Mouse (Mus musculus) intestine, embryonic 15.5 days (tissue): Measurements from ENCODE around the gene Aurkb. TPM values are rescaled to one million over a fixed set of nuclear protein-coding genes. Genes with fewer than 3 reads are reported as not detected.

ENCODE experiments used
- ATAC-seq: fragments of 200-750 bp; cut with Nextera tagmentation; 2 replicates; pipeline ENCODE4 v1.8.0; 2017; ENCODE audit warnings: moderate TSS enrichment, moderate library complexity
- H3K27ac ChIP-seq: fragments of 300-500 bp; sonication (generic); 2 replicates; pipeline ENCODE4 v1.5.1; 2015; ENCODE audit warnings: mild to moderate bottlenecking, inconsistent platforms
- H3K27me3 ChIP-seq: fragments of 300-500 bp; sonication (generic); replicated peaks from 2 replicates; pipeline ENCODE4 v1.6.1; 2015; ENCODE audit warnings: inconsistent platforms
- H3K36me3 ChIP-seq: fragments of 300-500 bp; sonication (generic); 2 replicates; pipeline ENCODE4 v1.6.1; 2015; ENCODE audit warnings: inconsistent platforms
- H3K4me1 ChIP-seq: fragments of 300-500 bp; sonication (generic); replicated peaks from 2 replicates; pipeline ENCODE4 v1.6.1; 2015; ENCODE audit warnings: inconsistent platforms
- H3K4me2 ChIP-seq: fragments of 300-500 bp; sonication (generic); replicated peaks from 2 replicates; pipeline ENCODE4 v1.6.1; 2015; ENCODE audit warnings: mild to moderate bottlenecking, inconsistent platforms
- H3K4me3 ChIP-seq: fragments of 300-500 bp; sonication (generic); replicated peaks from 2 replicates; pipeline ENCODE4 v1.5.1; 2015; ENCODE audit warnings: inconsistent platforms
- H3K9ac ChIP-seq: fragments of 300-500 bp; sonication (generic); 2 replicates; pipeline ENCODE4 v1.6.1; 2015; ENCODE audit warnings: inconsistent platforms
- H3K9me3 ChIP-seq: fragments of 300-500 bp; sonication (generic); 2 replicates; pipeline ENCODE4 v1.6.1; 2016; ENCODE audit warnings: inconsistent platforms
- WGBS: fragments of 180-500 bp; shearing (Covaris S2); methylation state at CpG from one replicate; pipeline ENCODE4 v1.1.7; 2015; 5-methylcytosine and 5-hydroxymethylcytosine counted together
- polyA plus RNA-seq: library from polyadenylated mRNA; unstranded; fragments of >200 nt; fragmentation: Nextera tagmentation; extraction: Ambion mirVana; gene quantifications from 2 replicates; pipeline ENCODE4 v1.2.1, GENCODE M21; 2015

The Aurkb gene
- polyA plus RNA-seq, 1 experiment from 2014 or later = 133 TPM

DNA sequence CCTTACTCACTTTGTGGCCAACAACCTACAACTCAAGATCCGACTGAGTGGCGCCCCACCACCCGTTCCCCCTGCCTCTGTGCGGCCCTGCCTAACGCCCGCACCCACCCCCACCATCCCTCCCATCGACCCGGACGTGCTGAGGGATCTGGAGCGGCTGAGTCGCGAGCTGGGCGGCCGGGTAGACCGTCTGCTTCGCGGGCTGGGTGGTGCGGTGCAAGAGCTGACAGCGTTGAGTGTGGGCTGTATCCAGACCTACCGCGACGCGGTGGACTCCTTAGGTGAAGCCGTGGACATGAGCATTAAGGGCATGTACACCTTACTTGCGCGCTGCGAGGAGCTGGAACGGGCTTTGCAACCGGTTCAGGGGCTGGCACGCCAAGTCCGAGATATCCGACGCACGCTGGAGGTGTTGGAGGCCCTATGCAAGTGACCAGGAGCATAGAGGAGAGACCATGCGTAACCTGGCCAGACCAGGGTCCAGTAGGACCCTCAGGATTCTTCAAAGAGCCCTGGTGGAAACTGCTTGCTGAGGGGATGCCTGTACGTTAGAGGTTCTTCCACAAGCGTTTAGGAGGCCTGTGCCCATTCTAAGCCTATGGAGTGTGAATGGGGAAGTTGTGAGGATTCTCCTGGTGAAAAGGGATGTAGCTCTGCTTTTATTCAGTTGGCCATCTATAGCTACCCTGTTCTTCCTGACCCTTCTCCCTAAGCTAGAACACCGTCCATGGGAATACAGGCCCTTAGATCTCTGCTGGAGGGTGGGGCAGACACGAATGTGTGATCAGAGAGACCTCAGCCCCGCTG lies 15.2 kb downstream of the Aurkb start:
- H3K4me2 ChIP-seq = peak overlapping the region; percentile 93
- H3K27me3 ChIP-seq = no peaks in the 10 kb centered on the region
- WGBS = 2% methylated on average over 40 of the region's 40 CpGs
- peaks cover 24% of the 10 kb centered on the region for H3K4me1 ChIP-seq
- peak overlapping the region; percentile 81 for H3K9ac ChIP-seq
- H3K9me3 ChIP-seq = no peaks in the 10 kb centered on the region
- no peaks in the 10 kb centered on the region for H3K36me3 ChIP-seq
- peak overlapping the region; percentile 91 for H3K27ac ChIP-seq
- H3K4me3 ChIP-seq = peak overlapping the region; percentile 89
- ATAC-seq = no peak

DNA sequence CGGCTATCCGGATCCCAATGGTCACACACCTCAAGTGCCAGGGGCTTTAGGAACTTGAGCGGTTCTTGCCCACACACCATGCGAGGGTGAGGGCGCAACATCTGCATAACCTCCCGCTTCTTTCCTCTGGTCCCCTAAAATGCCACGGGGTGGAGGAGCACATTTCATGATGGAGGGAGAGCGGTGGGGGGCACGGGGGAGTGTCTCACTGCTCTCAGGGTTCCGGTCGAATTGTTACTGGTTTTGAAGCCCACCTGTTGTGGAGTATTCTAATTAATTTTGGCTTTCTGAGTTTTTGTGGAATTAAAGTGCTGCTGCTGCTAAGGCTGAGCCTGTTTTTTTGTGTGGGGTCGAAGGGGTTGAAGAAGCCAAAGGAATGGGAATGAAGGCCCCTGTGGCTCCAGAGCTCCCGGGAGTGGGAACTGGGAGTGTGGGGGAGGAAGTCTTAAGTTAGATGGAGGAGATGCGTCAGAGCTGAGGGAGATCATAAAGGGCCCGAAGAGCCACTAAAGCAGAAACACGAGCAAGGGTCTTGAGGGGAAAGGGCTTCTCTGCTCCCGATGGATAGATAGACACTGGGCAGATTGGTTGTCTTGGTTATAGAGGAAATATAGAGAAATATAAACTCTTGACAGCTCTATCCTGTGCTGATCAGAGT lies 15.9 kb downstream of the Aurkb start:
- no peaks in the 10 kb centered on the region for H3K9me3 ChIP-seq
- H3K9ac ChIP-seq = peak overlapping the region; percentile 81
- no peaks in the 10 kb centered on the region for H3K36me3 ChIP-seq
- H3K27ac ChIP-seq = no peak overlapping the region; the same call in 1 of the 2 replicates
- peak overlapping the region; percentile 93 for H3K4me2 ChIP-seq
- 16% methylated on average over 17 of the region's 17 CpGs for WGBS
- H3K27me3 ChIP-seq = no peaks in the 10 kb centered on the region
- ATAC-seq = no peak
- H3K4me3 ChIP-seq = peak overlapping the region; percentile 89
- H3K4me1 ChIP-seq = peaks cover 28% of the 10 kb centered on the region

DNA sequence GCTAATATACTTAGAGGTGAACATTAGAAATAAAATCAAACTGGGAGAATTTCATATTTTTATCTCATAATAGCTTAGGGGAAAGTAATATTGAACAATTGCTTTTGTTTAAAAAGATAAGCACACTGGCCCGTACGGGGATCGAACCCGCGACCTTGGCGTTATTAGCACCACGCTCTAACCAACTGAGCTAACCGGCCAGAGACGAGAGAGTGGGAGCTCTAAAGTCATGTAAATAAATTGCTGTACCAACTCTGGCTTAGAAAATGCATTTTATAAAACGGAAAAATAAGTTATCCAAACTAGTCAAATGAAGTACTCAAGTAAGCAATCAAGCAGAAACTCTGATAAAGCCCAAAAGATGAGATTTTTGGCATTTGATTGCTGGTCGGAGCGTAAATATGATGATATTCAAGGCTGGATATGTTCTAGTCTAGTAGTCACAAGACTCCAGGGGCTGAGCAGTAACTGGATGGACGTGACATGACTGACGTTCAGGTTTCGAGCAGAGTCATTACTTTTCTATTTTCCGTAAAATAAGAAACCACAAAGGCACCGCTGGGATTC lies 16.8 kb downstream of the Aurkb start:
- H3K9me3 ChIP-seq = no peaks in the 10 kb centered on the region
- H3K27ac ChIP-seq = peak overlapping the region; percentile 67
- no peaks in the 10 kb centered on the region for H3K27me3 ChIP-seq
- peaks cover 34% of the 10 kb centered on the region for H3K4me1 ChIP-seq
- under 1% methylated on average over 17 of the region's 17 CpGs for WGBS
- no peaks in the 10 kb centered on the region for H3K36me3 ChIP-seq
- peak overlapping the region; percentile 66 for H3K4me3 ChIP-seq
- no peak for ATAC-seq
- H3K9ac ChIP-seq = 0 out of 2 replicates have a peak overlapping the region, but pooled peaks have one; percentile 29
- peak overlapping the region; percentile 93 for H3K4me2 ChIP-seq

DNA sequence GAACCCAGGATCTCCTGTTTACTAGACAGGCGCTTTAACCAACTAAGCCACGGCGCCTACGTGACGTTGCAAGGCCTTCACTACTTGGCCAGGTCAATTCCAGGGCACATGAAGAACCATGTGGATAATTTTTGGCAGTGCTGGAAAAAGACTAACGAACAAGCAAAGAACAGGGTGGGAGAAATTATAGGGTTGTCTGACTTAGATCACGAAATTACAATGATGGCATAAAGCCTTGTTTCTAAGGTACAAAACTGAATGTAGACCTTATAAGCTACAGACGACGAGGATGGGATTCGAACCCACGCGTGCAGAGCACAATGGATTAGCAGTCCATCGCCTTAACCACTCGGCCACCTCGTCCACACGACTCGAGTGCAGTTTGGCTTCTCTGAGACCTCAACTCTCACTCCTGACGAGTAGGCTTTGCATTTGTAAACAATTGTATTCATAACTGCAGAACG lies 17.3 kb downstream of the Aurkb start:
- WGBS = under 1% methylated on average over 19 of the region's 19 CpGs

DNA sequence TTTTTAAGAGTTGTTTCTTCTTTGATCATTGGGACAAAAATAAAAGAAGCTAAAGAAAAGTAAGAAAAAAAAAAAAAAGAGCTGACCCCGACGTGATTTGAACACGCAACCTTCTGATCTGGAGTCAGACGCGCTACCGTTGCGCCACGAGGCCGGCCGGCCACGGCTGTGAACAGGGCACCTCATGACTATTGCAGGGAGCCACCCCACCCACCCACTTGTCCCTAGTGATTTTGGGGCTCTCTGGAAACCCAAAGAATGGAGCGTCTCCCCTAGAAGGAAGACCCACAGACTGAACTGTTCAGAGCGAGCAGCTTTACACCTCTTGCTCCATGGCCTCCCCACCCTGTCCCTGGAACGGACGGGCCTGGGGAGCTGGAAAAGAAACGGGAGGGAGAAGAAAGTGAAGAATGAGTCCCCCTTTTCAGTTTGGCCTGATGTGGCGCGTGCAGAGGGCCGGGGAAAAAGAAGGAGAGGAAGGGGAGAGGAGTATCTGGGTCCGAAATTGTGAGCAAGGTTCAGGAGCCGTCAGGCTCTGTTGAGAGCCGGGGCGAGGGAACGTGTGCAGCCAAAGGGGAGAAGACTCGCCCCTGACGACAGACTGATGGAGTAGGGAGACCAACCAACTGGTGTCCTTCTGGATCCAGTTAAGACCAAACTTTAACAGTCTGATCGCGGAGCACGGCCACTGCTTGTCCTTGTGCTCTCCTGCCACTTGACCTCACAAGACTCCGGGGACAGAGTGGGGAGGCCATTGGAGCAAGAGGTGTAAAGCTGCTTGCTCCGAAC lies 18.2 kb downstream of the Aurkb start:
- no peaks in the 10 kb centered on the region for H3K9me3 ChIP-seq
- under 1% methylated on average over 31 of the region's 31 CpGs for WGBS
- H3K9ac ChIP-seq = peak overlapping the region; percentile 66
- H3K4me3 ChIP-seq = peak overlapping the region; percentile 66
- H3K27me3 ChIP-seq = no peaks in the 10 kb centered on the region
- peaks cover 36% of the 10 kb centered on the region for H3K4me1 ChIP-seq
- H3K27ac ChIP-seq = 0 out of 2 replicates have a peak overlapping the region, but pooled peaks have one; percentile 66
- H3K36me3 ChIP-seq = no peaks in the 10 kb centered on the region
- peak overlapping the region; percentile 65 for H3K4me2 ChIP-seq
- ATAC-seq = peak; percentile 45; the same call in 1 of the 2 replicates

More for the DNA sequence above, 17.3 kb downstream of the Aurkb start:
- H3K9me3 ChIP-seq = no peaks in the 10 kb centered on the region
- H3K27me3 ChIP-seq = no peaks in the 10 kb centered on the region
- peak overlapping the region; percentile 66 for H3K4me3 ChIP-seq
- H3K4me1 ChIP-seq = peaks cover 39% of the 10 kb centered on the region
- H3K36me3 ChIP-seq = no peaks in the 10 kb centered on the region
- peak overlapping the region; percentile 55 for H3K4me2 ChIP-seq
- ATAC-seq = peak; percentile 66
- 0 out of 2 replicates have a peak overlapping the region, but pooled peaks have one; percentile 29 for H3K9ac ChIP-seq
- H3K27ac ChIP-seq = peak overlapping the region; percentile 67; the same call in 1 of the 2 replicates

DNA sequence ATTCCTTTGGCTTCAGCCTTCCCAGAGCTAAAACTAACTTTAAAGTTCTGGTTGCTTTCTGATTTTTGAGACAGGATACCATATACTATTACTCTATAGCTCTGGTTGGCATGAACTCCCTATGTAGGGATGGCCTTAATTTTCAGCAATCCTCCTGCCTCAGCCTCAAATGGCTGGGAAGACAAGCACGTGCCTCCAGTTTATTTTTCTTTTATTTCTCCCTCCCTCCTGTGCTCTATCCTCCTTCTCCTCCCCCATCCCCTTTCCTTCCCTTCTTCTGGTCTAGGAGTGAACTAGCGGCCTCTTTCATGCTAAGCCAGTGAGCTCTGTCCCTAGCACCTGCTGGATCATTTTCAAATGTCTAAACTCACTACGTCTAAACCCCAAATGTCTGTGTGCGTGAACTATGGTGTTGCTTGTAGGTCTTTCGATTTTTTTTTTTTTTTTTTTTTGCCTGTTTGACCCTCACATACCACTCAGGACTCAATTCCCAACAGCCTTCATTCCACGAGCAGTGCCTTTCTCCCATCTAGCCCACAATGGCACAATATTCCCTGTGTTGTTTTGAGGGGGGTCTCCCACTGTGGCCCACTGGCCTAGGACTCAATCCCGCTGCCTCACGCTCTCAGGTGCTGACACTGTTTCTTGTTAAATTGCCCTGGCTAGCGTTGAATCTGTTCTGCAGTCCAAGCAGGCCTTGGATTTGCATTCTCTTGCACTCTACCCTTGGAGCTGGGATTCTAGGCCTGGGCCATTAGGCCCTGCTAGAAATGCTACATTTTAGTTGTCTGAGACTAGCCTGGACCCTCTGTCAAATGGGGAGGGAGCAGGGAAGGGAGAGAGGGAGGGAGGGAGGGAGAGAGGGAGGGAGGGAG lies 19.0 kb downstream of the Aurkb start:
- Histone ChIP-seq H3K36me3 (no peaks in the 10 kb centered on the region), H3K4me1 (peaks cover 33% of the 10 kb centered on the region), H3K27me3 (no peaks in the 10 kb centered on the region), H3K27ac (no peak overlapping the region), H3K4me3 (peak overlapping the region; percentile 66), H3K9me3 (no peaks in the 10 kb centered on the region), H3K9ac (peak overlapping the region; percentile 66), H3K4me2 (peak overlapping the region; percentile 65)
- no peak for ATAC-seq
- WGBS = 58% methylated on average over 9 of the region's 9 CpGs

DNA sequence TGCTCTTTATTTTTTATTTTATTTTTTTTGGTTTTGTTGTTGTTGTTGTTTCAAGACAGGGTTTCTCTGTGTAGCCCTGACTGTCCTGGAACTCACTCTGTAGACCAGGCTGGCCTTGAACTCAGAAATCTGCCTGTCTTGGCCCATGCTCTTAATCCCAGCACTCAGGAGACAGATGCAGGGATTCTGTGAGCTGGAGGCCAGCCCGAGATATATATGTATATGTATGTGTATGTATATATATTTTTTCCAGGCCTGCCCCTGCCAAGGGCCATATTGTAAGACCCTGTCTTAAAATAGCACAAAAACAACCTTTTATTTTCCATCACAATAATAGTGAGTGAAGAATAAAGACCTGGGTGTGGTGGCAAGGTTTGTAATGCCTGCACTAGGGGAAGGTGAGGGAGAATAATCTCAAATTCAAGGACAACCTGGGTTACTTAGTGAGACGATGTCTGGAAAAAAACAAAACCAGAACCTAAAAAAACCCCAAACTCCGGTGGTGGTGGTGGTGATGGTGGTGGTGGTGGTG lies 20.0 kb downstream of the Aurkb start:
- H3K9me3 ChIP-seq = no peaks in the 10 kb centered on the region
- no peak overlapping the region for H3K4me2 ChIP-seq
- 65% methylated on average over 3 of the region's 3 CpGs for WGBS
- no peak overlapping the region for H3K4me3 ChIP-seq
- ATAC-seq = no peak
- no peak overlapping the region for H3K27ac ChIP-seq
- peaks cover 32% of the 10 kb centered on the region for H3K4me1 ChIP-seq
- no peak overlapping the region for H3K9ac ChIP-seq
- H3K36me3 ChIP-seq = no peaks in the 10 kb centered on the region
- no peaks in the 10 kb centered on the region for H3K27me3 ChIP-seq

DNA sequence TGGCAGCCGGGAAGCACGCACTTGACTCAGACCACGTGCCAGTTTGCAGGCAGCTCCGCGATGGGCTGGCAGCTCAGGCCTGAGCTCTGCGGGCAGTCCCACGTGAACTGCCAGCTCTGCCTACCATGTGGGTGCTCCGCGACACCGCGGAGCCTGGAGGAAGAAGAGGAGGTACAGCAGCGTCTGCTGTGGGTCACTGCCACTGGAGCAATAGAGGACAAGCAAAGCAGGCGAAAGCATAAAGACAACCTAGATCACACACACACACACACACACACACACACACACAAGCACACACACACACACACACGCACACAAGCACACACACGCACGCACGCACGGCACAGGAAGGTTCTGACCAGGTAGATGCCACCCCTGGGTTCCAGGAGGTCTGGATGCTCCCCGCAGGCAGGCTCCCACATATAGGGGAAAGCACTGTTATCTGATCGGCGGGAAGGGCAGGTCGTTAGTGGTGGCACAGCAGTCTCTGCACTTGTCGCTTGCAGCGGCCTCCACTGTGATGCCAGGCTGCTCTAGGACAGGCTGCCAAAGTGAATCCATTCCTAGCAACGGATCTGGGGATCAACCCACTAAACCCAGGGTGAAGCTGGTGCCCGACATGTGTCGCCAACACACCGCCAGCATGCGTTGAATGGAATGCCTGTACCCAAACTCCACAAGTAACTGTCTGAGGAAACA lies 20.9 kb downstream of the Aurkb start:
- peak overlapping the region; percentile 90 for H3K4me2 ChIP-seq
- H3K4me3 ChIP-seq = peak overlapping the region; percentile 40
- 3% methylated on average over 29 of the region's 29 CpGs for WGBS
- no peak for ATAC-seq
- peaks cover 27% of the 10 kb centered on the region for H3K4me1 ChIP-seq
- no peaks in the 10 kb centered on the region for H3K36me3 ChIP-seq
- H3K9me3 ChIP-seq = no peaks in the 10 kb centered on the region
- no peaks in the 10 kb centered on the region for H3K27me3 ChIP-seq
- peak overlapping the region; percentile 40 for H3K9ac ChIP-seq
- H3K27ac ChIP-seq = no peak overlapping the region

DNA sequence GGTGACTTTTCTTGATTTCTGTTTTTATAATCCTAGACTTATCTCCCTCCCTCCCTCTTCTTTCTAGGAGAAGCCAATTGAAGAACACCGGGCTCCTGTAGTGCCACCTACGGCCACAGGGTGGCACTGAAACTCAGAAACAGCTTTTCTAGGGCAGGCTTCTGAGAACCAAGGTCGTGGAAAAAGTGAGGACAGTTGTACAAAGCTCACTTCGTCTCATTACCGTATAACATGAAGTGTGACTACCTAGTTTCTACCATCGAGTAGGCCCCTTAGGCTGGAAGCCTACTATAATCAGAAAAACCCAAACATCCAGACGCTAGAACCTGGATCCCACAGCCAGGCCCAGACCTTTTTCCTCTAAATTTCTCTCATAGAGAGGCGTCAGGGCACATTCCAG lies 21.5 kb downstream of the Aurkb start:
- 9% methylated on average over 8 of the region's 8 CpGs for WGBS
- H3K27ac ChIP-seq = peak overlapping the region; percentile 8; the same call in 1 of the 2 replicates

DNA sequence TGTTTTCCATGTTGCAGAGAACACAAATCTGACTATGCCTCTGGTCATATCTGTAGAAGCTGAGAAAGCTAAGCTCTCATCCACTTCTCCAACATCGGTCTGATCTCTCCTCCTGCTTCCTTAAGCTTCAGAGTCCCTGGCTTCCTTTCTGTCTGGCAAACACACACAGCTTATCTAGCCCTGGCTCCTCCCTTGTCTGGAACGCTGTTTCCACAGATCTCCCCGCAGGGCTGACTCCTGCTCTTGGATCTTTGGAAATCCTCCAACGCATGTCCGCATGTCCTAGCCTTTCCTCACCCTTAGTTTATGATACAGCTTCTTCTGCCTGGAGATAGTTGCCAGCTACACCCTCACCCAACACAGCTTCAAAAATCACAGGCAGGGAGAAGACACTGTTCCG lies 22.2 kb downstream of the Aurkb start:
- peak overlapping the region; percentile 8; the same call in 1 of the 2 replicates for H3K27ac ChIP-seq
- 26% methylated on average over 6 of the region's 6 CpGs for WGBS
- H3K4me1 ChIP-seq = peaks cover 34% of the 10 kb centered on the region

More for the DNA sequence above, 21.5 kb downstream of the Aurkb start:
- H3K4me1 ChIP-seq = peaks cover 28% of the 10 kb centered on the region
- no peaks in the 10 kb centered on the region for H3K27me3 ChIP-seq
- peak overlapping the region; percentile 90 for H3K4me2 ChIP-seq
- no peaks in the 10 kb centered on the region for H3K36me3 ChIP-seq
- no peaks in the 10 kb centered on the region for H3K9me3 ChIP-seq
- H3K9ac ChIP-seq = no peak overlapping the region
- peak overlapping the region; percentile 40 for H3K4me3 ChIP-seq
- no peak for ATAC-seq

More for the DNA sequence above, 22.2 kb downstream of the Aurkb start:
- no peak overlapping the region; the same call in 1 of the 2 replicates for H3K9ac ChIP-seq
- H3K27me3 ChIP-seq = no peaks in the 10 kb centered on the region
- ATAC-seq = no peak
- peak overlapping the region; percentile 90; the same call in 1 of the 2 replicates for H3K4me2 ChIP-seq
- H3K4me3 ChIP-seq = no peak overlapping the region
- no peaks in the 10 kb centered on the region for H3K9me3 ChIP-seq
- no peaks in the 10 kb centered on the region for H3K36me3 ChIP-seq
